Mouse (Mus musculus) forebrain, embryonic 15.5 days (tissue): ENCODE data around the gene Pqlc2. TPM values are rescaled to one million over a fixed set of nuclear protein-coding genes. Genes with fewer than 3 reads are reported as not detected.
A peak's percentile ranks its signal among the peaks of the same experiment; 100 is the strongest.

ENCODE experiments used
- ATAC-seq: fragments of 200-750 bp; cut with Nextera tagmentation; replicated peaks from 2 replicates; pipeline ENCODE4 v1.8.0; 2017; ENCODE audit warnings: mild to moderate bottlenecking, moderate TSS enrichment, moderate library complexity
- H3K27ac ChIP-seq: fragments of 300-500 bp; sonication (generic); replicated peaks from 2 replicates; pipeline ENCODE4 v1.5.1; 2015; ENCODE audit warnings: mild to moderate bottlenecking, inconsistent platforms
- H3K27me3 ChIP-seq: fragments of 300-500 bp; sonication (generic); 2 replicates; pipeline ENCODE4 v1.6.1; 2015; ENCODE audit warnings: inconsistent platforms
- H3K36me3 ChIP-seq: fragments of 300-500 bp; sonication (generic); 2 replicates; pipeline ENCODE4 v1.6.1; 2015; ENCODE audit warnings: mild to moderate bottlenecking, inconsistent platforms
- H3K4me1 ChIP-seq: fragments of 300-500 bp; sonication (generic); 2 replicates; pipeline ENCODE4 v1.6.1; 2015; ENCODE audit warnings: inconsistent platforms
- H3K4me2 ChIP-seq: fragments of 300-500 bp; sonication (generic); replicated peaks from 2 replicates; pipeline ENCODE4 v1.6.1; 2015; ENCODE audit warnings: mild to moderate bottlenecking, inconsistent platforms
- H3K4me3 ChIP-seq: fragments of 300-500 bp; sonication (generic); 2 replicates; pipeline ENCODE4 v1.5.1; 2015; ENCODE audit warnings: mild to moderate bottlenecking, inconsistent platforms
- H3K9ac ChIP-seq: fragments of 300-500 bp; sonication (generic); replicated peaks from 2 replicates; pipeline ENCODE4 v1.6.1; 2015; ENCODE audit warnings: mild to moderate bottlenecking, inconsistent platforms
- H3K9me3 ChIP-seq: fragments of 300-500 bp; sonication (generic); 2 replicates; pipeline ENCODE4 v1.6.1; 2016; ENCODE audit warnings: inconsistent platforms
- WGBS: fragments of 180-500 bp; shearing (Covaris S2); methylation state at CpG from one replicate; pipeline ENCODE4 v1.1.7; 2015; ENCODE audit warnings: mixed read lengths; 5-methylcytosine and 5-hydroxymethylcytosine counted together
- polyA plus RNA-seq: library from polyadenylated mRNA; unstranded; fragments of >200 nt; fragmentation: Nextera tagmentation; extraction: Ambion mirVana; gene quantifications from 2 replicates; pipeline ENCODE4 v1.2.1, GENCODE M21; 2015

Pqlc2 gene
- polyA plus RNA-seq, 1 experiment from 2014 or later, result 10.6 TPM

GRCm38 (mm10) chr4:139334631-139335295, 24.3 kb upstream of the Pqlc2 start:
- Histone ChIP-seq H3K4me2 (no peak overlapping the region), H3K36me3 (no peaks in the 10 kb centered on the region), H3K9me3 (no peaks in the 10 kb centered on the region), H3K4me3 (no peak overlapping the region), H3K9ac (no peak overlapping the region), H3K27me3 (peaks cover 4% of the 10 kb centered on the region; the same call in 1 of the 2 replicates), H3K27ac (no peak overlapping the region), H3K4me1 (no peaks in the 10 kb centered on the region)
- 69% methylated on average over 7 of the region's 9 CpGs for WGBS
- ATAC-seq, result no peak

GRCm38 (mm10) chr4:139330605-139331004, 20.1 kb upstream of the Pqlc2 start:
- no peak overlapping the region for H3K4me3 ChIP-seq
- no peak for ATAC-seq
- H3K4me2 ChIP-seq, result no peak overlapping the region
- 16% methylated on average over 10 of the region's 10 CpGs for WGBS
- no peak overlapping the region for H3K9ac ChIP-seq
- no peaks in the 10 kb centered on the region for H3K27me3 ChIP-seq
- no peaks in the 10 kb centered on the region for H3K9me3 ChIP-seq
- H3K36me3 ChIP-seq, result no peaks in the 10 kb centered on the region
- H3K4me1 ChIP-seq, result no peaks in the 10 kb centered on the region
- no peak overlapping the region for H3K27ac ChIP-seq

- WGBS, result 89% methylated on average over 4 of the region's 4 CpGs
- Histone ChIP-seq H3K4me3 (no peak overlapping the region), H3K4me1 (no peaks in the 10 kb centered on the region), H3K9me3 (no peaks in the 10 kb centered on the region), H3K27ac (no peak overlapping the region), H3K9ac (no peak overlapping the region), H3K4me2 (no peak overlapping the region), H3K27me3 (no peaks in the 10 kb centered on the region), H3K36me3 (peaks cover 2% of the 10 kb centered on the region; the same call in 1 of the 2 replicates)
- ATAC-seq, result no peak
Observed at GRCm38 (mm10) chr4:139319740-139320139, 9.2 kb upstream of the Pqlc2 start.

- Histone ChIP-seq H3K27ac (no peak overlapping the region), H3K27me3 (no peaks in the 10 kb centered on the region), H3K4me3 (no peak overlapping the region), H3K4me1 (no peaks in the 10 kb centered on the region), H3K9ac (no peak overlapping the region), H3K4me2 (no peak overlapping the region), H3K36me3 (peaks cover 2% of the 10 kb centered on the region; the same call in 1 of the 2 replicates), H3K9me3 (no peaks in the 10 kb centered on the region)
- 94% methylated on average over 11 of the region's 11 CpGs for WGBS
- ATAC-seq, result no peak
Observed at GRCm38 (mm10) chr4:139318449-139318848, 7.9 kb upstream of the Pqlc2 start.

- H3K36me3 ChIP-seq, result peaks cover 2% of the 10 kb centered on the region; the same call in 1 of the 2 replicates
- ATAC-seq, result no peak
- H3K27me3 ChIP-seq, result no peaks in the 10 kb centered on the region
- WGBS, result 61% methylated on average over 4 of the region's 4 CpGs
- no peak overlapping the region for H3K4me3 ChIP-seq
- H3K9ac ChIP-seq, result no peak overlapping the region
- H3K4me1 ChIP-seq, result peaks cover 24% of the 10 kb centered on the region
- no peak overlapping the region for H3K27ac ChIP-seq
- H3K9me3 ChIP-seq, result no peaks in the 10 kb centered on the region
- no peak overlapping the region for H3K4me2 ChIP-seq
Observed at GRCm38 (mm10) chr4:139312632-139313031, 2.1 kb upstream of the Pqlc2 start.

- Histone ChIP-seq H3K9me3 (no peaks in the 10 kb centered on the region), H3K4me3 (peak overlapping the region; percentile 88), H3K27me3 (no peaks in the 10 kb centered on the region), H3K4me1 (peaks cover 24% of the 10 kb centered on the region), H3K27ac (no peak overlapping the region), H3K9ac (peak overlapping the region; percentile 89), H3K4me2 (peak overlapping the region; percentile 92), H3K36me3 (peaks cover 2% of the 10 kb centered on the region; the same call in 1 of the 2 replicates)
- WGBS, result 19% methylated on average over 14 of the region's 14 CpGs
- no peak for ATAC-seq
Observed at GRCm38 (mm10) chr4:139311707-139312106, 1.2 kb upstream of the Pqlc2 start.

GRCm38 (mm10) chr4:139310899-139311701, 592 bp upstream of the Pqlc2 start:
- peak overlapping the region; percentile 89 for H3K9ac ChIP-seq
- peaks cover 2% of the 10 kb centered on the region; the same call in 1 of the 2 replicates for H3K36me3 ChIP-seq
- peak; percentile 18 for ATAC-seq
- no peaks in the 10 kb centered on the region for H3K9me3 ChIP-seq
- peaks cover 24% of the 10 kb centered on the region for H3K4me1 ChIP-seq
- peak overlapping the region; percentile 67 for H3K27ac ChIP-seq
- H3K27me3 ChIP-seq, result no peaks in the 10 kb centered on the region
- WGBS, result under 1% methylated on average over 53 of the region's 53 CpGs
- H3K4me2 ChIP-seq, result peak overlapping the region; percentile 92
- H3K4me3 ChIP-seq, result peak overlapping the region; percentile 88

GRCm38 (mm10) chr4:139309651-139310050, 857 bp downstream of the Pqlc2 start:
- Histone ChIP-seq H3K36me3 (no peaks in the 10 kb centered on the region; the same call in 1 of the 2 replicates), H3K4me3 (peak overlapping the region; percentile 88), H3K27me3 (no peaks in the 10 kb centered on the region), H3K9ac (peak overlapping the region; percentile 89), H3K4me2 (peak overlapping the region; percentile 92), H3K9me3 (no peaks in the 10 kb centered on the region), H3K27ac (no peak overlapping the region), H3K4me1 (peaks cover 24% of the 10 kb centered on the region)
- WGBS, result 20% methylated on average over 6 of the region's 6 CpGs
- no peak for ATAC-seq

GRCm38 (mm10) chr4:139307916-139308315, 2.6 kb downstream of the Pqlc2 start:
- Histone ChIP-seq H3K4me2 (no peak overlapping the region), H3K27ac (no peak overlapping the region), H3K27me3 (no peaks in the 10 kb centered on the region), H3K4me1 (peaks cover 24% of the 10 kb centered on the region), H3K36me3 (no peaks in the 10 kb centered on the region; the same call in 1 of the 2 replicates), H3K9me3 (no peaks in the 10 kb centered on the region), H3K9ac (no peak overlapping the region), H3K4me3 (no peak overlapping the region)
- no peak for ATAC-seq
- 83% methylated on average over 5 of the region's 5 CpGs for WGBS

GRCm38 (mm10) chr4:139305521-139305920, 5.0 kb downstream of the Pqlc2 start:
- Histone ChIP-seq H3K27ac (no peak overlapping the region), H3K27me3 (no peaks in the 10 kb centered on the region), H3K9ac (no peak overlapping the region), H3K4me2 (no peak overlapping the region), H3K9me3 (no peaks in the 10 kb centered on the region), H3K36me3 (no peaks in the 10 kb centered on the region; the same call in 1 of the 2 replicates), H3K4me3 (no peak overlapping the region), H3K4me1 (peaks cover 12% of the 10 kb centered on the region)
- ATAC-seq, result no peak
- WGBS, result 88% methylated on average over 3 of the region's 3 CpGs

GRCm38 (mm10) chr4:139302241-139302640, 8.3 kb downstream of the Pqlc2 start:
- no peaks in the 10 kb centered on the region for H3K4me1 ChIP-seq
- ATAC-seq, result no peak
- H3K36me3 ChIP-seq, result peaks cover 7% of the 10 kb centered on the region
- H3K9me3 ChIP-seq, result no peaks in the 10 kb centered on the region
- H3K4me2 ChIP-seq, result no peak overlapping the region
- H3K9ac ChIP-seq, result no peak overlapping the region
- H3K27me3 ChIP-seq, result no peaks in the 10 kb centered on the region
- no peak overlapping the region for H3K27ac ChIP-seq
- no peak overlapping the region for H3K4me3 ChIP-seq
- WGBS, result 63% methylated on average over 5 of the region's 5 CpGs

- peaks cover 7% of the 10 kb centered on the region for H3K36me3 ChIP-seq
- H3K4me3 ChIP-seq, result no peak overlapping the region
- no peak overlapping the region for H3K9ac ChIP-seq
- no peak overlapping the region for H3K4me2 ChIP-seq
- no peaks in the 10 kb centered on the region for H3K4me1 ChIP-seq
- WGBS, result 96% methylated on average over 8 of the region's 8 CpGs
- H3K27me3 ChIP-seq, result no peaks in the 10 kb centered on the region
- no peaks in the 10 kb centered on the region for H3K9me3 ChIP-seq
- ATAC-seq, result no peak
- no peak overlapping the region for H3K27ac ChIP-seq
Observed at GRCm38 (mm10) chr4:139301780-139302179, 8.7 kb downstream of the Pqlc2 start.
